Comparison of ENCODE assay signal across 34 mouse cellular contexts in genomic region chr11:21968922-21969321, GRCm38 (mm10). TPM values are rescaled to one million over a fixed set of nuclear protein-coding genes. Genes with fewer than 3 reads are reported as not detected.
"Had no signal": no experiment of that assay in that cellular context is flagged by ENCODE, and none has a peak within 500 bp of the region (broad histone marks: within the 10 kb centered on the region; RNA-seq: fewer than 3 reads in every experiment).

No protein-coding gene starts in this region.

- H3K27ac ChIP-seq: embryonic facial prominence, embryonic 10.5 days; embryonic facial prominence, embryonic 12.5 days; embryonic facial prominence, embryonic 13.5 days; embryonic facial prominence, embryonic 15.5 days; forebrain, embryonic 10.5 days; forebrain, embryonic 12.5 days; forebrain, embryonic 13.5 days; forebrain, embryonic 15.5 days; gastrocnemius, adult 2 months; heart, adult 2 months; heart, embryonic 10.5 days had no signal

- H3K9me3 ChIP-seq: embryonic facial prominence, embryonic 10.5 days; embryonic facial prominence, embryonic 12.5 days; embryonic facial prominence, embryonic 13.5 days; embryonic facial prominence, embryonic 15.5 days; forebrain, embryonic 10.5 days; forebrain, embryonic 12.5 days; forebrain, embryonic 13.5 days; forebrain, embryonic 15.5 days; heart, embryonic 10.5 days had no signal

- H3K9ac ChIP-seq: embryonic facial prominence, embryonic 12.5 days; embryonic facial prominence, embryonic 13.5 days; embryonic facial prominence, embryonic 15.5 days; forebrain, embryonic 12.5 days; forebrain, embryonic 13.5 days; forebrain, embryonic 15.5 days; forebrain, postnatal 0 days had no signal

- DNase-seq: cerebellum, adult 9-10 months; cerebellum, adult 9-11 months; cerebellum, postnatal 10 days; cerebellum, postnatal 14 days; cerebellum, postnatal 25 days; cerebellum, postnatal 36 days; embryo, embryonic 11 days; forebrain, postnatal 0 days; gastrocnemius, adult 2 months; gastrocnemius, postnatal 10 days; gastrocnemius, postnatal 14 days; gastrocnemius, postnatal 25 days; gastrocnemius, postnatal 36 days; heart, adult 18-20 months; heart, adult 2 months had no signal

- H3K4me1 ChIP-seq: embryonic facial prominence, embryonic 10.5 days; embryonic facial prominence, embryonic 12.5 days; embryonic facial prominence, embryonic 13.5 days; embryonic facial prominence, embryonic 15.5 days; forebrain, embryonic 12.5 days; forebrain, embryonic 13.5 days; forebrain, embryonic 15.5 days; heart, embryonic 10.5 days had no signal

- ATAC-seq: forebrain, embryonic 13.5 days; forebrain, embryonic 14.5 days; forebrain, embryonic 15.5 days; forebrain, embryonic 16.5 days; forebrain, postnatal 0 days had no signal

- H3K4me2 ChIP-seq: embryonic facial prominence, embryonic 12.5 days; embryonic facial prominence, embryonic 13.5 days; embryonic facial prominence, embryonic 15.5 days; forebrain, embryonic 12.5 days; forebrain, embryonic 13.5 days; forebrain, embryonic 15.5 days had no signal

- H3K36me3 ChIP-seq: embryonic facial prominence, embryonic 10.5 days; embryonic facial prominence, embryonic 12.5 days; embryonic facial prominence, embryonic 13.5 days; embryonic facial prominence, embryonic 15.5 days; forebrain, embryonic 10.5 days; forebrain, embryonic 12.5 days; forebrain, embryonic 15.5 days; heart, embryonic 10.5 days had no signal

- H3K4me3 ChIP-seq: embryonic facial prominence, embryonic 10.5 days; embryonic facial prominence, embryonic 12.5 days; embryonic facial prominence, embryonic 13.5 days; embryonic facial prominence, embryonic 15.5 days; erythroblast, embryonic 14.5 days; forebrain, embryonic 10.5 days; forebrain, embryonic 12.5 days; forebrain, embryonic 13.5 days; forebrain, embryonic 15.5 days; gastrocnemius, adult 2 months; heart, adult 2 months; heart, embryonic 10.5 days had no signal

- H3K27me3 ChIP-seq: embryonic facial prominence, embryonic 12.5 days; embryonic facial prominence, embryonic 13.5 days; embryonic facial prominence, embryonic 15.5 days; forebrain, embryonic 12.5 days; forebrain, embryonic 13.5 days; forebrain, embryonic 15.5 days had no signal

RNA-seq across cellular contexts. Expression of gene Otx1, which starts 33.8 kb away (rescaled TPM):
- total RNA-seq: common myeloid progenitor, adult 5-6 weeks; gastrocnemius, adult 18-20 months; gastrocnemius, adult 2 months; gastrocnemius, adult 8-10 months; gastrocnemius, postnatal 10 days; gastrocnemius, postnatal 14 days; gastrocnemius, postnatal 25 days; gastrocnemius, postnatal 36 days; gastrocnemius, postnatal 4 days; granulocyte monocyte progenitor cell, adult 5-6 weeks; heart, adult 2 months; heart, adult 8-10 months had no signal
- polyA plus RNA-seq: erythroblast, embryonic 14.5 days; gonadal fat pad, adult 2 months had no signal
